Mouse (Mus musculus) thymus, adult 2 months (tissue): ENCODE measurements around the gene Rrp1b. TPM values are rescaled to one million over a fixed set of nuclear protein-coding genes. Genes with fewer than 3 reads are reported as not detected.

Source experiments
- DNase-seq: peaks from one replicate; pipeline ENCODE4 v3.0.0; 2021
- H3K27ac ChIP-seq: fragments of 200-500 bp; 2 replicates; pipeline ENCODE4 v1.5.1; 2012; ENCODE audit warnings: low read length, control low read depth; ENCODE audit not compliant: control insufficient read depth, insufficient read depth
- H3K27me3 ChIP-seq: fragments of 200-500 bp; 2 replicates; pipeline ENCODE4 v1.6.1; 2012; ENCODE audit warnings: mild to moderate bottlenecking, low read length, moderate library complexity, mixed read lengths; ENCODE audit not compliant: control insufficient read depth, insufficient read depth
- H3K36me3 ChIP-seq: fragments of 200-500 bp; 2 replicates; pipeline ENCODE4 v1.6.1; 2012; ENCODE audit warnings: mild to moderate bottlenecking, low read length, moderate library complexity; ENCODE audit not compliant: control insufficient read depth, insufficient read depth
- H3K4me1 ChIP-seq: fragments of 200-500 bp; replicated peaks from 2 replicates; pipeline ENCODE4 v1.6.1; 2012; ENCODE audit warnings: low read length; ENCODE audit not compliant: control insufficient read depth, insufficient read depth
- H3K4me3 ChIP-seq: fragments of 200-500 bp; 2 replicates; pipeline ENCODE4 v1.5.1; 2012; ENCODE audit warnings: mild to moderate bottlenecking, low read length, control low read depth, moderate library complexity; ENCODE audit not compliant: control insufficient read depth, insufficient read depth
- CTCF ChIP-seq: fragments of 200-500 bp; IDR thresholded peaks from 2 replicates; pipeline ENCODE4 v1.5.1; 2012; ENCODE audit warnings: mild to moderate bottlenecking, control low read depth, low read length, moderate library complexity, borderline replicate concordance; ENCODE audit not compliant: control insufficient read depth, poor library complexity, insufficient read depth; ENCODE audit errors: extremely low read depth
- POLR2A ChIP-seq: fragments of 200-500 bp; IDR thresholded peaks from 2 replicates; pipeline ENCODE4 v1.6.1; 2012; ENCODE audit warnings: mild to moderate bottlenecking, low read length, control low read depth, moderate library complexity; ENCODE audit not compliant: control insufficient read depth, poor library complexity, insufficient read depth; ENCODE audit errors: extremely low read depth
- WGBS: fragments of 180-500 bp; shearing (Covaris S2); methylation state at CpG from one replicate; pipeline ENCODE4 v1.1.7; 2018; 5-methylcytosine and 5-hydroxymethylcytosine counted together
- polyA plus RNA-seq: library from polyadenylated mRNA; depleted of rRNA; stranded (reverse); fragments of >200 nt; gene quantifications from 2 replicates; pipeline ENCODE4 v1.2.3, GENCODE M21; 2012

The Rrp1b gene
- polyA plus RNA-seq, 1 experiment = 17.2 TPM

DNA sequence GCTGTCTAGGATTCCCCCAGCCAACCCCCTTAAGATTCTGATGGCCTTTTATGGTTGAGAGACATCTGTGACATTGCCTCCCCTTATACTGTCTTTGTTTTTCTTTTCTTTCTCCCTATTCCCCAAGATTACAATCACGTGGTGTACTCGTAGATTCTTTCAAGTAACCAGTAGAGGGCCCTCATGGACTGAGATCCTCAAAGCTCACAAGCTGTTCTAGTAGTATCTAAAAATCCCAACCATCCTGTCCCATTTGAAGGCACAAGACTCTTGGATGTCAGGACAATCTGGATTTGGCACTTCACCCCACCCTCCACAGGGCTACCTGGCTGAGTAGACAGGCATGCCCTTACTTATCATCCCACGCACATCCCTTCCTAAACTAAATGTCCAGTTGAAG, 8.2 kb upstream of the Rrp1b start:
- Histone ChIP-seq H3K36me3 (no peaks in the 10 kb centered on the region), H3K27me3 (no peaks in the 10 kb centered on the region), H3K4me1 (no peaks in the 10 kb centered on the region), H3K4me3 (no peak overlapping the region), H3K27ac (no peak overlapping the region)
- WGBS = 32% methylated on average over 3 of the region's 3 CpGs
- DNase-seq = no peak
- no peak for TF ChIP-seq POLR2A
- no peak for TF ChIP-seq CTCF

GRCm38 (mm10) chr17:32028301-32028700, 7.6 kb upstream of the Rrp1b start:
- TF ChIP-seq CTCF = no peak
- no peak for TF ChIP-seq POLR2A
- Histone ChIP-seq H3K4me3 (no peak overlapping the region), H3K4me1 (no peaks in the 10 kb centered on the region), H3K36me3 (no peaks in the 10 kb centered on the region), H3K27ac (no peak overlapping the region), H3K27me3 (no peaks in the 10 kb centered on the region)
- no peak for DNase-seq
- WGBS = 91% methylated on average over 3 of the region's 3 CpGs

DNA sequence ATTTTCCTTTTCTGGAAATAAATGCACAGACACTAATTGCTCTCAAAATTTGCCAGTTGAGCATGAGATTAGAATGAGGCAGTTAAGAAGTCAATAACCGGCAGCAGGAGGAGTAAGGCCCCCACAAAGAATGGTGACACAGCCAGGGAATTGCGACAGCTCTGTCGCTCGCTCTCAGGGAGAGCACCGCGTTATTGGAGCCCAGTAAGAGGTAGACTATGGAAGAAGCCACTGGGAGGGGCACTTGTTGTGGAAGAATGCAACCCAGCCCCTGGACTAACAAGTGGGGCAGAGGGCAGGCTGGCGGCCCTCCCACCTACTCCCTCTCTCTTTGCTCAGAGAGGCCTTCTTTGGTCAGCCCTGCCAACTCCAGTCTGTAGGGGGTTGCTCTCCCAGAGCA, 4.2 kb upstream of the Rrp1b start:
- Histone ChIP-seq H3K27me3 (no peaks in the 10 kb centered on the region), H3K27ac (no peak overlapping the region), H3K4me3 (no peak overlapping the region), H3K36me3 (no peaks in the 10 kb centered on the region), H3K4me1 (peaks cover 6% of the 10 kb centered on the region)
- DNase-seq = no peak
- 94% methylated on average over 7 of the region's 7 CpGs for WGBS
- TF ChIP-seq CTCF (no peak), POLR2A (no peak)

- no peak overlapping the region for H3K4me3 ChIP-seq
- TF ChIP-seq POLR2A = no peak
- peaks cover 11% of the 10 kb centered on the region for H3K4me1 ChIP-seq
- H3K36me3 ChIP-seq = no peaks in the 10 kb centered on the region
- WGBS = 94% methylated on average over 23 of the region's 23 CpGs
- no peaks in the 10 kb centered on the region for H3K27me3 ChIP-seq
- no peak for DNase-seq
- H3K27ac ChIP-seq = no peak overlapping the region
Observed at GRCm38 (mm10) chr17:32034322-32034721, 1.6 kb upstream of the Rrp1b start.

GRCm38 (mm10) chr17:32036509-32037438, 874 bp downstream of the Rrp1b start:
- Histone ChIP-seq H3K27me3 (no peaks in the 10 kb centered on the region), H3K4me1 (peaks cover 11% of the 10 kb centered on the region), H3K27ac (no peak overlapping the region), H3K4me3 (peak overlapping the region; percentile 71), H3K36me3 (no peaks in the 10 kb centered on the region)
- TF ChIP-seq CTCF (no peak), POLR2A (no peak)
- DNase-seq = no peak
- under 1% methylated on average over 46 of the region's 46 CpGs for WGBS

DNA sequence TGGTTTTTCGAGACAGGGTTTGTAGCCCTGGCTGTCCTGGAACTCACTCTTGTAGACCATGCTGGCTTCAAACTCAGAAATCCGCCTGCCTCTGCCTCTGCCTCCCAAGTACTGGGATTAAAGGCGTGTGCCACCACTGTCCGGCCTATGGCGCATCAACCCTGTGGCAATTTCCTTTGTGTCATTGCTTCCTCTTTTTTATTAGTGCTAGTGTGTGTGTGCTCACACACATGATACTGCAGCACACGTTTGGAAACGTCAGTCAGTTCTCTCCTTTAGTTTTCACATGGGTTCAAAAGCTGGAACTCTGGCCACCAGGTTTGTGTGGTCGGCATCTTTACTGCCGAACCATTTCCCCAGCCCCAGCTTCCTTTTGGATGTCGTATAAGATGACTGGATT, 4.4 kb downstream of the Rrp1b start:
- Histone ChIP-seq H3K4me3 (no peak overlapping the region), H3K27me3 (no peaks in the 10 kb centered on the region), H3K36me3 (no peaks in the 10 kb centered on the region), H3K4me1 (peaks cover 11% of the 10 kb centered on the region), H3K27ac (no peak overlapping the region)
- TF ChIP-seq POLR2A (no peak), CTCF (no peak)
- WGBS = 77% methylated on average over 10 of the region's 10 CpGs
- DNase-seq = no peak
